Mouse (Mus musculus): ENCODE data around the gene Shcbp1l. TPM values are rescaled to one million over a fixed set of nuclear protein-coding genes. Genes with fewer than 3 reads are reported as not detected.
A peak's percentile ranks its signal among the peaks of the same experiment; 100 is the strongest.
"Not testable (repeated sequence)": the region's sequence is repeated elsewhere in the genome, so short reads cannot be mapped to it uniquely, and the experiment has no call there.

The Shcbp1l gene
- polyA plus RNA-seq (2016; fragmentation: Nextera tagmentation; extraction: Ambion mirVana): 0.14 and 0.23 TPM in 2 replicates

GRCm38 (mm10) chr1:153424770-153425584 lies at the start of gene Shcbp1l:
Gene Shcbp1l, plus strand, starts transcription at chr1:153425162.
- peak within 1 kb of the TSS; percentile 69 for H3K27ac ChIP-seq (replicated peaks)

DNA sequence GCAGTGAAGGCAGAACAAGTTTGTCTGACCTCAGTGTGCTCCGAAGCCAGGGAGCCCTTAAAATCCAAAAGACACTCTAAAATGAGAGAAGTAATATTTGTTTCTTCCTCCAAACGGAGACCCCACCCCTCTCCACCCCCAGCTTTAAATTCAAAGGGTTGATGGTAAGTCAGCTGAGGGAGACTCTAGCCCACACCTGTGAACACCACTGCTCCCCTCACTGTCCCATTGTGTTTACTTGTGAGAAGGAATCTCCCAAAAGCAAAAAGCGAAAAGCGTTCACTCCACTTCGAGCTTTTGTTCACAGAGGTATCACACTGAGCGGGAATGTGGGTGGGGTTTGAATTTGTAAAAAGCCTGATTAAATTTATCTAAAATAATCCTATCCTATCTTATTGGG lies 48.5 kb upstream of the Shcbp1l start:
- WGBS: 24% methylated on average over 6 of the region's 6 CpGs
- no peaks in the 10 kb centered on the region for H3K36me3 ChIP-seq
- no peaks in the 10 kb centered on the region for H3K27me3 ChIP-seq (ENCODE audit: low read depth, poor library complexity, severe bottlenecking)
- DNase-seq (ENCODE audit: low spot score): no peak
- peaks cover 8% of the 10 kb centered on the region for H3K4me1 ChIP-seq
- peak overlapping the region; percentile 55 for H3K27ac ChIP-seq (replicated peaks)
- no peaks in the 10 kb centered on the region for H3K9me3 ChIP-seq (replicated peaks)
- H3K4me3 ChIP-seq: no peak overlapping the region

More at GRCm38 (mm10) chr1:153424770-153425584, at the start of gene Shcbp1l:
- H3K4me3 ChIP-seq: peak within 1 kb of the TSS; percentile 63
- WGBS: 2% methylated on average over 60 of the region's 60 CpGs
- H3K27me3 ChIP-seq (ENCODE audit: low read depth, poor library complexity, severe bottlenecking): peaks cover 41% of the 10 kb centered on the region
- DNase-seq (ENCODE audit: low spot score): peak; percentile 67
- no peaks in the 10 kb centered on the region; the same call in 1 of the 2 replicates for H3K9me3 ChIP-seq (replicated peaks)
- peaks cover 15% of the 10 kb centered on the region for H3K4me1 ChIP-seq
- no peaks in the 10 kb centered on the region for H3K36me3 ChIP-seq

DNA sequence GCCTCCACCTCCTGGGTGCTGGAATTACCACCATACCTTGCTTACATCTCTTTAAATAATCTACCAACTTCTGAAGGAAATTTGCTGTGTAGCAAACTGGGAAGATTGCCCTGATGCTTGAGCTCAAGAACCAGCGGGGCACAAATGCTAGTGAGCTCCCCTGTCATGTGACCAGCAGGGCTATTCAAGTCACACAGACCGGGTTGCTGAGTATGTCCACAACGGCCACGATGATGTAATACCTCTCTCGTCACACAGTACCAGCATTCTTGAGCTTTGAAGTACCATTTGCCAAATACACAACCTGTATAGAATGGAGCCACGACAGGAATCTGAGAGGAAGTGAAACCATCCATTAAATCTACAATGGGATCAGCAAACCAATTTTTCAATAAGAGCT lies 46.4 kb upstream of the Shcbp1l start:
- Histone ChIP-seq H3K4me3 (no peak overlapping the region), H3K27ac (replicated peaks) (no peak overlapping the region), H3K36me3 (no peaks in the 10 kb centered on the region), H3K9me3 (replicated peaks) (no peaks in the 10 kb centered on the region), H3K27me3 (ENCODE audit: low read depth, poor library complexity, severe bottlenecking) (no peaks in the 10 kb centered on the region), H3K4me1 (peaks cover 8% of the 10 kb centered on the region)
- WGBS: 75% methylated on average over 6 of the region's 6 CpGs
- DNase-seq (ENCODE audit: low spot score): no peak

DNA sequence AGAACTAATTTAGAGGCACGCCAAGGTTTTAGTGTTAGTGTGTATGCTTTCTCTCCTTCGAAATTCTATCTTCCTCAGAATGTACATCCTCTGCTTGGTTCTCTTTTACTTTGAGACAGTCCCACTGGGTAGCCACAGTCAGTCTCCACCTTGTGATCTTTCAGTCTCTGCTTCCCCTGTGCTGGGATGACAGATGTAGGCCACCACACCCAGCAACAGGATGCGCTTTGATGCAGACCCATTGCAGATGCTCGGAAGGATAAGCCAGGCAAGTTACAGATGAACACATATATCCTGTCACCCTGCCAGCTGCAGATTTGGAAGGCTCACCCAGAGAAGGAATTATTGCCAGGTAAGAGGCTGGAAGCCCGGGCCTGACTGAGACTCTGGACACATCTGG lies 45.1 kb upstream of the Shcbp1l start:
- peaks cover 8% of the 10 kb centered on the region for H3K4me1 ChIP-seq
- H3K4me3 ChIP-seq: no peak overlapping the region
- H3K9me3 ChIP-seq (replicated peaks): no peaks in the 10 kb centered on the region
- no peaks in the 10 kb centered on the region for H3K27me3 ChIP-seq (ENCODE audit: low read depth, poor library complexity, severe bottlenecking)
- no peak for DNase-seq (ENCODE audit: low spot score)
- no peak overlapping the region for H3K27ac ChIP-seq (replicated peaks)
- WGBS: 83% methylated on average over 5 of the region's 5 CpGs
- H3K36me3 ChIP-seq: no peaks in the 10 kb centered on the region

DNA sequence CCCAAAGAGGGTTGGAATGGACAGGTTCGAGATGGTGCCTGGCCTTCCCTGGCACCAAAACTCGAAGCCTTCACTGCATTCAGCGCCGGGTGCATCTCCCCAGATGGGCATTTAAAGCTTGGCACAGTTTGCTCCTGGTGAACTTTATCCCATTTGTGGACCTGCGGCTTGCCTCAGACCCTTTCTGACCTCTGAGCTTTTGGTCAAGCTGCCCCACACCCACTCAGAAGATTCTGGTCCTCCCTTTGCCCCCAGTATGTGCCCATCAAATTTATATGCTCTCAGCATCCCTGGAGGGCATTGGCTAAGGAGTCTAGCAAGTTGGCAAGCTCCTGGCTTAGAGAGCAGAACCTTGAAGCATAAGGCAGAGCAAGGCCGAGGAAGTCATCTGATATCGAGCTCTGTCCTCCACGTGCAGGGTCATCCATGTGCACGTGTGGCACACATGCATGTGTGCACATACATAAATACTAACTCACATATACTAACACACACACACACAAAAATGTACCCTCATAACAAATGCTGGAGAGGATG lies 44.1 kb upstream of the Shcbp1l start:
- Histone ChIP-seq H3K36me3 (no peaks in the 10 kb centered on the region), H3K4me1 (peaks cover 8% of the 10 kb centered on the region), H3K27me3 (ENCODE audit: low read depth, poor library complexity, severe bottlenecking) (no peaks in the 10 kb centered on the region), H3K9me3 (replicated peaks) (no peaks in the 10 kb centered on the region), H3K27ac (replicated peaks) (no peak overlapping the region), H3K4me3 (no peak overlapping the region)
- no peak for DNase-seq (ENCODE audit: low spot score)
- WGBS: 96% methylated on average over 9 of the region's 9 CpGs

DNA sequence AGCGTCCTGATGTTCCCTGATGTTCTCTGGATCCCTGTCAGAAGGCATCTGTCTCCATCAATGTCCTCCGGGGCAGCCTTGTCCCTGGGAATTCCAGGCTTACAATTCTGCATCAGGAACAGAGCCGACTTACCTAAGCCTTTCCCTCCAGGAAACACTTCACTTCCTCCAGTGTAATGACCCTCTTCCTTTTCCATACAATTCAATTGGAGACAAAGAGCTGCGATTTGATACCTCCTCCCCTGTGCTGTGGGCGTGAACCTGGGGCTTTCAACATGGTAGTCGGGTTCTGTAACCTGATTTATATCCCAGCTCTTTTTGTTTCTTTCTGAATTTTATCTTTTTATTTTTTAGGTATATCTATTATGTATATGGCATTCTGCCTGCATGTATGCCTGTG lies 39.9 kb upstream of the Shcbp1l start:
- Histone ChIP-seq H3K9me3 (replicated peaks) (no peaks in the 10 kb centered on the region), H3K27ac (replicated peaks) (no peak overlapping the region)
- WGBS: 86% methylated on average over 6 of the region's 6 CpGs

GRCm38 (mm10) chr1:153385661-153386060 lies 39.3 kb upstream of the Shcbp1l start:
- not testable (repeated sequence) for H3K36me3 ChIP-seq; H3K27ac ChIP-seq (replicated peaks); H3K4me3 ChIP-seq; DNase-seq (ENCODE audit: low spot score); H3K9me3 ChIP-seq (replicated peaks); H3K27me3 ChIP-seq (ENCODE audit: low read depth, poor library complexity, severe bottlenecking); H3K4me1 ChIP-seq
- 83% methylated on average over 5 of the region's 5 CpGs for WGBS

More for the DNA sequence above, 39.9 kb upstream of the Shcbp1l start:
- H3K4me3 ChIP-seq: no peak overlapping the region
- no peak for DNase-seq (ENCODE audit: low spot score)
- no peaks in the 10 kb centered on the region for H3K36me3 ChIP-seq
- peaks cover 4% of the 10 kb centered on the region; the same call in 1 of the 2 replicates for H3K4me1 ChIP-seq
- no peaks in the 10 kb centered on the region for H3K27me3 ChIP-seq (ENCODE audit: low read depth, poor library complexity, severe bottlenecking)

- Histone ChIP-seq H3K4me3 (no peak overlapping the region), H3K27me3 (ENCODE audit: low read depth, poor library complexity, severe bottlenecking) (no peaks in the 10 kb centered on the region)
- WGBS: 55% methylated on average over 25 of the region's 25 CpGs
Observed at GRCm38 (mm10) chr1:153386271-153387069, 38.5 kb upstream of the Shcbp1l start.

GRCm38 (mm10) chr1:153395706-153396105 lies 29.3 kb upstream of the Shcbp1l start:
- not testable (repeated sequence) for H3K36me3 ChIP-seq; DNase-seq (ENCODE audit: low spot score); H3K27ac ChIP-seq (replicated peaks); H3K9me3 ChIP-seq (replicated peaks); H3K4me3 ChIP-seq; H3K27me3 ChIP-seq (ENCODE audit: low read depth, poor library complexity, severe bottlenecking); H3K4me1 ChIP-seq
- WGBS: 92% methylated on average over 4 of the region's 4 CpGs

More at GRCm38 (mm10) chr1:153386271-153387069, 38.5 kb upstream of the Shcbp1l start:
- Histone ChIP-seq H3K36me3 (no peaks in the 10 kb centered on the region), H3K27ac (replicated peaks) (no peak overlapping the region), H3K9me3 (replicated peaks) (no peaks in the 10 kb centered on the region), H3K4me1 (peaks cover 4% of the 10 kb centered on the region; the same call in 1 of the 2 replicates)
- DNase-seq (ENCODE audit: low spot score): peak; percentile 76

GRCm38 (mm10) chr1:153401765-153402164 lies 23.2 kb upstream of the Shcbp1l start:
- WGBS: 3% methylated on average over 7 of the region's 7 CpGs

DNA sequence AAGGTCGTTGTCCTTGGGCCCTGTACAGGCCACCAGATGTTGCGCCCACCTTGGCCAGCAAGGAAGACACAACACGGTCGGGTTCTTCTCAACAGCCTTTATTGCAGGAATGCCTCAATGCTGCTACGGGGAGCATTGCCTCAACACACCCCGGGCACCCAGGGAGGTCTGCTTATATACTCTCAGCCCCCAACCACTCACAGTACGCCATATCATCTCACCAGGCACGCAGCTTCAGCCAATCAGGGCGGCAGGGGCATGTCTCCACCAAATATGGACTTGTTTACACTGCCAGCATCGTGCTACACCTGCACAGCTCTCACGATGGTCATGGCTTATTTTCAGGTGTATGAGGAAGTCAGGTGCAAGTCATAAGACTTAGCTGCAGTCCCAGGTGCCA lies 17.3 kb upstream of the Shcbp1l start:
- not testable (repeated sequence) for DNase-seq (ENCODE audit: low spot score); H3K9me3 ChIP-seq (replicated peaks); H3K27me3 ChIP-seq (ENCODE audit: low read depth, poor library complexity, severe bottlenecking); H3K4me1 ChIP-seq; H3K27ac ChIP-seq (replicated peaks); H3K4me3 ChIP-seq; H3K36me3 ChIP-seq
- 89% methylated on average over 11 of the region's 11 CpGs for WGBS

More at GRCm38 (mm10) chr1:153401765-153402164, 23.2 kb upstream of the Shcbp1l start:
- H3K27me3 ChIP-seq (ENCODE audit: low read depth, poor library complexity, severe bottlenecking): no peaks in the 10 kb centered on the region
- peak; percentile 72 for DNase-seq (ENCODE audit: low spot score)
- no peak overlapping the region for H3K4me3 ChIP-seq
- H3K4me1 ChIP-seq: no peaks in the 10 kb centered on the region
- no peak overlapping the region for H3K27ac ChIP-seq (replicated peaks)
- no peaks in the 10 kb centered on the region for H3K9me3 ChIP-seq (replicated peaks)
- no peaks in the 10 kb centered on the region for H3K36me3 ChIP-seq

GRCm38 (mm10) chr1:153408296-153408695 lies 16.7 kb upstream of the Shcbp1l start:
- WGBS: 87% methylated on average over 5 of the region's 5 CpGs
- not testable (repeated sequence) for H3K4me1 ChIP-seq; DNase-seq (ENCODE audit: low spot score); H3K27me3 ChIP-seq (ENCODE audit: low read depth, poor library complexity, severe bottlenecking); H3K27ac ChIP-seq (replicated peaks); H3K36me3 ChIP-seq; H3K4me3 ChIP-seq; H3K9me3 ChIP-seq (replicated peaks)
